Mouse (Mus musculus) ovary, postnatal 14 days (tissue): ENCODE data around the gene Aldh1a2.
A peak's percentile ranks its signal among the peaks of the same experiment; 100 is the strongest.

Experiments
- DNase-seq: peaks from one replicate; pipeline ENCODE4 v3.0.0; 2022; ENCODE audit warnings: low spot score

Gene Aldh1a2

GRCm38 (mm10) chr9:71216036-71216995 lies 727 bp downstream of the Aldh1a2 start:
- DNase-seq: peak; percentile 21

GRCm38 (mm10) chr9:71216996-71217792 lies 1.6 kb downstream of the Aldh1a2 start:
- no peak for DNase-seq

GRCm38 (mm10) chr9:71217793-71218095 lies 2.2 kb downstream of the Aldh1a2 start:
- DNase-seq: no peak

GRCm38 (mm10) chr9:71219161-71219560 lies 3.6 kb downstream of the Aldh1a2 start:
- DNase-seq: no peak

- no peak for DNase-seq
Observed at GRCm38 (mm10) chr9:71220401-71220800, 4.8 kb downstream of the Aldh1a2 start.

- no peak for DNase-seq
Observed at GRCm38 (mm10) chr9:71227226-71227970, 11.8 kb downstream of the Aldh1a2 start.

GRCm38 (mm10) chr9:71230011-71230410 lies 14.4 kb downstream of the Aldh1a2 start:
- DNase-seq: no peak

- DNase-seq: no peak
Observed at GRCm38 (mm10) chr9:71236540-71236939, 21.0 kb downstream of the Aldh1a2 start.

GRCm38 (mm10) chr9:71239926-71240325 lies 24.3 kb downstream of the Aldh1a2 start:
- no peak for DNase-seq

- no peak for DNase-seq
Observed at GRCm38 (mm10) chr9:71241515-71242411, 26.2 kb downstream of the Aldh1a2 start.

GRCm38 (mm10) chr9:71242412-71242781 lies 26.8 kb downstream of the Aldh1a2 start:
- DNase-seq: no peak

- DNase-seq: no peak
Observed at GRCm38 (mm10) chr9:71254380-71254779, 38.8 kb downstream of the Aldh1a2 start.

- DNase-seq: no peak
Observed at GRCm38 (mm10) chr9:71262711-71263110, 47.1 kb downstream of the Aldh1a2 start.

GRCm38 (mm10) chr9:71269711-71270110 lies 54.1 kb downstream of the Aldh1a2 start:
- no peak for DNase-seq

- no peak for DNase-seq
Observed at GRCm38 (mm10) chr9:71270205-71270604, 54.6 kb downstream of the Aldh1a2 start.

GRCm38 (mm10) chr9:71276149-71276721 lies 60.6 kb downstream of the Aldh1a2 start:
- no peak for DNase-seq

GRCm38 (mm10) chr9:71278741-71279140 lies 63.2 kb downstream of the Aldh1a2 start:
- no peak for DNase-seq

- DNase-seq: no peak
Observed at GRCm38 (mm10) chr9:71283156-71283555, 67.6 kb downstream of the Aldh1a2 start.

GRCm38 (mm10) chr9:71285231-71285630 lies 69.6 kb downstream of the Aldh1a2 start:
- DNase-seq: no peak

GRCm38 (mm10) chr9:71286420-71286819 lies 70.8 kb downstream of the Aldh1a2 start:
- no peak for DNase-seq

- DNase-seq: no peak
Observed at GRCm38 (mm10) chr9:71288738-71289137, 73.1 kb downstream of the Aldh1a2 start.
